Mouse (Mus musculus) G1E (cell line): ENCODE data around the gene Plekhh2.

Source experiments
- CTCF ChIP-seq: IDR thresholded peaks from 2 replicates; pipeline ENCODE4 v1.5.1; 2012; ENCODE audit warnings: low read depth, low read length, inconsistent platforms, mixed read lengths
- GATA1 ChIP-seq: IDR thresholded peaks from 2 replicates; pipeline ENCODE4 v1.6.1; 2012; ENCODE audit warnings: borderline replicate concordance, low read length, inconsistent platforms, mixed read lengths
- GATA2 ChIP-seq: IDR thresholded peaks from 2 replicates; pipeline ENCODE4 v1.6.1; 2012; ENCODE audit warnings: low read depth, low read length, inconsistent platforms, borderline replicate concordance
- POLR2AphosphoS5 ChIP-seq: IDR thresholded peaks from 2 replicates; pipeline ENCODE4 v1.6.1; 2012; ENCODE audit warnings: low read depth, low read length, inconsistent platforms; ENCODE audit not compliant: insufficient replicate concordance
- TAL1 ChIP-seq: conservative IDR thresholded peaks from 2 replicates; pipeline ENCODE4 v1.6.1; 2012; ENCODE audit warnings: low read depth, low read length, inconsistent platforms, mixed read lengths

DNA sequence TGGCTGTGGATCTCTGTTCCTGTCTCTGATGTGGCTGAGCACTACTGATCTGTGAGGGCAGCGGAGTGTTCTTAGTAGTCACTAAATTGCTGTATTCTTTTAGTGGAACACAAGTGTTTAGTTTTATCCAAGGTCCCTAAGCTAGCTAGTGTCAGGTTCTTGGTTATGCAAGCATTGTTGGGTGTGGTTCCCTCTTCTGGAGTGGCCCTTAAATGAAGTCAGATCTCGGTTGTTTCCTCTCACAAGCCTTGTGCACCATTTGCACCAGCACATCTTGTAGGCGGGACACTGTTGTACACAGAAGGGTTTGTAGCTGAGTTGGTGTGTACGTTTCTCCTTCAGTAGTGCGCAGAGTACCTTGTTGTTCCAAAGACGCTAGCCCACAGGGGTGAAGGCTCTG is 126.3 kb downstream of the Plekhh2 start:
- TF ChIP-seq CTCF (no peak), GATA1 (no peak), TAL1 (no peak), POLR2AphosphoS5 (no peak), GATA2 (no peak)
